Mouse (Mus musculus) spleen, postnatal 14 days (tissue): ENCODE results near the gene Cux1.

Experiments used
- DNase-seq, 2 experiments: peaks; one replicate each; pipeline ENCODE4 v3.0.0; 2021 to 2022; ENCODE audit warnings: low spot score in 2 of 2

Cux1 gene

DNA sequence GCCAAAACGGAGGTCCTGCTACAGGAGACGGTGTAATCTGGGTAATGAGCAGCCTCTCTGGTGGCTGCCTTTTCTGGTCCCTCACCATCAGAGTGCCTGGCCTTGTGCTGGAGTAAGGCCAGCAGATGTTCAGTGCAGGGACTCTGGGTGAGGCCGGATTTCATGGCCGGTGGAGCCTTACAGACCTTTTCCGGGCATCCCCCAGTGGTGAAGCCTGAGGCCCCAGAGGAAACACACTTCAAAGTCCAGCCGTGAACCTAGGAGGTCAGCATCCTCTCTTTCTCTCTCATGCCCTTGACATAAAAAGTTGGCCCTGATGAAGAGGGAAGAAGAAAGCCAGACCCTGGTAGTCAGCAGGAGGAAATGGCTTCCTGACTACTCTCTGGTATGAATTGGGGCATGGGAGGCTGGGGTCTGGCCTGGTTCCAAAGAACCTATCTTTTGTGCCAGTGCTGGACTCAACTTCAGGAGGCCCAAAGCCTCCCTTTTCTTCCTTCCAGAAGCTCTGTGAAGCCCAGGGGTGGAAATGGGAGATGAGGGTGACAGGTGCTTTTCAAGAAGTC is 138.7 kb downstream of the Cux1 start:
- DNase-seq, result peak in 1 of 2 experiments; percentile 23

DNA sequence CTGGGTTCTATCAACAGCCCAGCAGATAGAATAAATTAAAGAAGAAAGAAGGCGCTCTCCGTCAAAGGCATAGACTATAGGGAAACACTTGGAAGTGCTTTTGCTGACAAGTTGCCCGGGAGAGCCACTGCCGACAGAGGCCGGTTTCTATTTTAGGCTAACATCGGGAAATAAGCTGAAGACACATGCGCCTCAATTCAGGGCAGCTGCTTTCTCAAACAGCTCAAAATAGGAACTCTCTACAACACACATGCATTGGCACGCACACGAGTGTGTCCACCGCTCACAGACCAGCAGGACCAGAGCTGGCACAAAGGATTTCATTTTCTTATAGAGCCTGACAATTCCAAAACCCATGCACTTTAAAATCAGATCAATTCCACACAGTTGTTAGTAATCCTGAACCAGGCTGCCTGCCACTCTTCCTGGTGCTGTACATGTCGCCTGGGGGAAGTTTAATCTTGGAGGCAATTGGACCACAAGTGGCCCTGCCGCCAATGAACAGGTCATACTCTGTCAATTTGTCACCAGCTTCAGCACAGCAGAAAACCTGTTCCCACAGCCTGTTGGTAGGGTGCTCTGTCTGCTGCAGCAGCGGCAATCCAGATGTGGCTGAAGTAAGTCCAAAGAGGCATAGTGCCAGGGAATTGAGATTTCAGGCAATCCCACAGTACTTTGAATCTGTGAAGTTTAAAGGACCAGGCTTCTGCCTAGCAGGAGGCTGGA is 139.4 kb downstream of the Cux1 start:
- no peak for DNase-seq

DNA sequence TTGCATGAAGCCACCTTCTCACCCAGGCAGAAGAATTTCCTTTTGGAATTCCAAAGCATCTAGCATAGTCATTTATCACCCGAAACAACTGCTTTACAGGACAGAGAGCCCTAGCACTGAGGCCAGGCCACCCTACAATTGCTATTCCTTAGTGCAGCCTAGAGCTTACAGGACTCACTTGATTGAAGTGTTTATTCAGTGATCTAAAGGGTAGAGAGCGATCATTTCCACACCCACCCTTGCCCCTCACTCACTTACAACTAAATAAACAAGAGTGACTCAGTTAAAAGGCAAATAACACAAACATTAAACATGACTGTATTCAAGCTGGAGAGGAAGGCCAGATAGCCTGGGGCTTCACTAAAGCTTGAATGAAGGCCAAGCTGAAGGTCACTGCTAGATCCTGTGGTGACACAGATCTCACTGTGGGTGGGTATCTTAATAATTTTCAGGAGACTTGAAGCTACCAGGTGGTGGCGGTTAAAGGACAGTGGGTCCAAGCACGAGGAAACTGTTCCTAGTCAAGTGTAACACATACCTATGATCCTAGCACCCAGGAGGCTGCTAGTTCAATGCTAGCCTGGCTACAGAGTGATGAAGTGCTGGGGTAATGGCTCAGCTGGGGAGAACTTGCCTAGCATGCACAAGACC is 140.0 kb downstream of the Cux1 start:
- DNase-seq, result no peak

DNA sequence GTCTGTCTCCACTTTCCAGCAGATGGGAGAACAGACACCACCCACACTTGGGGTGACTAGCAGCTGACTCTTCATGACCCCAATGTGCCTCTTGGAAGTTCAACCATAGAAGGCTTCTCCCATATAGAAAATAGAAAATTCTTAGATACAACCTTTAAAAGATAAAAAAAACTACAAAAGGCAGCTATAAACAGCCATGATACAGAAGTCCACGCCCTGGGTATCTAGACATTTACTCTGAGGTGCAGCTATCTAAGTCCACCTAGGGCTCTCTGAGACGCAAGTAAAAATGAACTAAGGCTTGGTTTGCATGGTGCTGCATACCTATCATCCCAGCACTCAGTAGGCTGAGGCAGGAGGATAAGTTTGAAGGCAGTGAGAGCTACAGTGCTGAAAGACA is 144.3 kb downstream of the Cux1 start:
- no peak for DNase-seq

DNA sequence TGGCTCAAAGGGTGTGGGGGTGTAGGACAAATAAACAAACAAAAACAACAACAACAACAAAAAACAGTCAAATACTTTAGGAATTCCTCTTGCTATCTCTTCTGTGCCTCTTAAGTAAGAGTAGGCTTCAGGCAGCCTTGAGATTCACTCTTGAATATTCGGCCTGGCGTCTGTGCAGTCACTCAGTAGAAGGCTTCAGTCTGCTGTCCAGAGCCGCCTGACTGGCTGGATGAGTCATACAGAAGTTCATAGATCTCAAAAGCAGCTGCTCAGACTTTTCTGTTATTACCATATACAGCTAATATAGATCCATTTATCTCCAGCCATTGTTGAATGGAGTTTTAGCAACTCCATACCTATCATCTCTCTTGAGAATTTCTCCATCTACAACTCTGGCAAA is 145.4 kb downstream of the Cux1 start:
- DNase-seq, result no peak

DNA sequence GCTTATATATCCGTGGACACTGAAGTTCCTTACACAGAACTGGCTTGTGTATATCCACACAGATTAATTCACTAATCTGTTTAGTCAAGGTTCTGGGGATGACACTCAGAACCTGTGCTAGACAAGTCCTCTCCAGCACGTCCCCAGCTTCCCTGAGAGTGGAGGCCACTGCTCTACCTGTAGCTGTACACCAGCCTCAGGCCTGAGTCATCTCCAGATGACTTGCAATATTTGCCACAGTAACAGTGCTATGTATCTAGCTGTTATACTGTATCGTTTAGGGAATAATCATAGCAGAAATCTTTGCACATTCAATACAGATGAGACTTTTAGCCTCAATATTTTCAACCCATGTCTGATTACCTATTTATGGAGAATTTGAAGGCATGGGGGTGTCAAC is 146.0 kb downstream of the Cux1 start:
- no peak for DNase-seq

DNA sequence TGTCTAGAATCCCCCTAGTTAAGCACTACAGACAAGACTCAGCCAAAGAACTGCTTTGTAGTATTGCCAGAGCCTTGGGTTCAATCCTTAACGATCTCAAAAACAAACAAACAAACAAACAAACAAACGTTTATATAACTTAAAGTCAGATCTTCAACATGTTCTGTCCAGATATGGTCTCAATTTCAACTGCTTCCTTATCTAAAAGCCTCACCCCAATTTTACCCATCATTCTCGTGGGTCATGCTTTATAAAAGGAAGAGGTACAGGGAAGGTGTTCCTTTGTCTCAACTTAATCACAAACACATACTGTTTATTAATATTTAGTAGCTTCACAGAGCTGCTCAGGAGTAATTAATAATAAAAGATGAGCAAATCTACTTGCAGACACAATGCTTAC is 146.9 kb downstream of the Cux1 start:
- DNase-seq, result no peak

DNA sequence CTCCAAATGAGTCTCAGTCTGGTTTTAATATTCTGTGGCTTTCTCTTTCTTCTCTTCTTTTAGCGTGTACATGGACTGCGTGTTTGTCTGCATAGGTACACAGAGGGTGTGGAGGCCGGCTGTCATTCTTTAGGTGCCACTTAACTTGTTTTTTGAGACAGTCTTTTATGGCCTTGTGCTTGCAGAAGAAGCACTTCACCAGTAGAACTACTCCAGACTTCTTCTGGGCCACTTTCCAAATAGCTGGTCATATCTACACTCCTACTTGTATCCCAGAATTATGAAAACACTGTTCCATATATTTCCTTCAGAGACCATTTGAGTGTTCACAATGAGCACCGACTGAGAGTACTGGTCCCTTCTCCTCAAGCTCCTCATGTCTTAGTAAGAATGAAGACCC is 149.4 kb downstream of the Cux1 start:
- no peak for DNase-seq

DNA sequence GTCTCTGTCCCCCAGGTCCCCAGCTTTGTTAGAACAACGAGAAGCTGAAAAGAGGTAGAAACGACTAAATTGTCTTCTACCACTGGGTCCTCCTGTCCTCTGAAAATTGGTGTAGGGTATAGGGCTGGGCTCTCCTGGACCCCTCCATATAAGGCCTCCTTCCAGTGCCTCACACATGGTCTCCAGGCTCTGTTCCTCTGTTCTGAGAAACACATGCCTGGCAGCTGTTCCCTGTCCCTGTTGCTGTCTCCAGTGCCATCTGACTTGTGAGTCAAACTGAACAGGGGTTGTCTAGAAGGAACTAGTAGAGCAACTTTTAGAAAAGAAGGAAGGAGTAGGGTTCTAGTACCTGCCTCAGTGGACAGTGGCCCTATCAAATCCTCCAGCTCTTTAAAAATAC is 152.8 kb downstream of the Cux1 start:
- no peak for DNase-seq

DNA sequence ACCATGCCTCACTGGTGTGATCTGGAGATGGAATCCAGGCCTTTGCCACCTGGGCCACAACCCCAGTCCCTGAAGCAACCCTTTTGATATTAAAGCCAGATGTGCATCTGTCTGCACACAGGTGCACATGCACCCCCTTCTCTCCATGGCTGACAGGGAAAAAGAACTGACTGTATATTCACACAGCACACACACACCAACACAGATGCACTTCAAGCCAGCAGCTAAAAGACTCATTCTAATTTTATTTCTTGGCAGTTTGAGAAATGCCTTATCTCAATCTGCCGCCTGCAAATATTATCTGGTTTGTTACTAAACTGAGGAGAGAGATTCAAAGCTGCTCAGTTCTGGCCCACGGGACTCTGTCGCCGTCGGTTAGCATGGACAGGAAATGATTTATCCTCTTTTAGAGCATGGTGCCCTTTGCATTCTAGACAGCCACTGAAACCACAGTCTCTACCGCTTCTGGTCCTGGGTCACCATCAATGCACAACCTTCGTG is 156.6 kb downstream of the Cux1 start:
- DNase-seq, result no peak

DNA sequence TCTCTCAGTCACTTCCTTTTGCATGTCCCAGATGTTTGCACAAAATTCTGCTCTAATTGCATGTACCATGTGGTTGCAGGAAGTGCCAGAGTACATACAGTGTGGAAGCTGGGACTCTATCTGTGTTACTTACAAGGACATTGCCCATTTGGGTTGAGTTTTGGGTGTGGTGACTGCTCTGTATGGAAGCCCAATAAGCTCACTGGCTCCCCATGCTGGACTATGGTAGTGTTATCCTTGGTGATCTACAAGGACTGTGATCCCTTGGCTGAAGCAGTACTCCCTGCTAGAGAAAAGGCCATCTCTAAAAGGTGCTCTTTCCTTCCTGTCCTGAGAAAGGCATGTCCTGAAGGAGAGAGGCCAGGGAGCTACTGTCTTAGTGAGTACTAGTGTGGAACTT is 160.9 kb downstream of the Cux1 start:
- DNase-seq, result no peak

DNA sequence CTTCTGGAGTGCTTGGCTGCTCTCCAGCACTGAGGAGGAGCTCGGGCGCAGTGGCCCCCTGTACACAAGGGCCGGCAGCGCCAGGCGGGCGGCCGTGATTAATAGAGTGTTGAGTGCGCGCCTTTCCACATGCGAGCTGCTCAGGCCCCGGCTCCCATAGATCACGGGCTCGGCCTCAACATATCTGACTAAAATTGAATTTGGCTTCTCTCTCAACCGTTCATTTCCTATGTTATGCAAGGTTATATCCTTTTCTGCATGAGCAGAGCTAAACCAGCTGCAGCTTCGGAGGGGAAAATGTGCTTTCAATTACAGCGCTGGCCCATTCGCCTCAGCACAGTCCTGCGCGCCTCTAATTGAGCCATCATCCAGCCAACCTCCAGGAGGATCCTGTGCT is 163.7 kb downstream of the Cux1 start:
- DNase-seq, result no peak

DNA sequence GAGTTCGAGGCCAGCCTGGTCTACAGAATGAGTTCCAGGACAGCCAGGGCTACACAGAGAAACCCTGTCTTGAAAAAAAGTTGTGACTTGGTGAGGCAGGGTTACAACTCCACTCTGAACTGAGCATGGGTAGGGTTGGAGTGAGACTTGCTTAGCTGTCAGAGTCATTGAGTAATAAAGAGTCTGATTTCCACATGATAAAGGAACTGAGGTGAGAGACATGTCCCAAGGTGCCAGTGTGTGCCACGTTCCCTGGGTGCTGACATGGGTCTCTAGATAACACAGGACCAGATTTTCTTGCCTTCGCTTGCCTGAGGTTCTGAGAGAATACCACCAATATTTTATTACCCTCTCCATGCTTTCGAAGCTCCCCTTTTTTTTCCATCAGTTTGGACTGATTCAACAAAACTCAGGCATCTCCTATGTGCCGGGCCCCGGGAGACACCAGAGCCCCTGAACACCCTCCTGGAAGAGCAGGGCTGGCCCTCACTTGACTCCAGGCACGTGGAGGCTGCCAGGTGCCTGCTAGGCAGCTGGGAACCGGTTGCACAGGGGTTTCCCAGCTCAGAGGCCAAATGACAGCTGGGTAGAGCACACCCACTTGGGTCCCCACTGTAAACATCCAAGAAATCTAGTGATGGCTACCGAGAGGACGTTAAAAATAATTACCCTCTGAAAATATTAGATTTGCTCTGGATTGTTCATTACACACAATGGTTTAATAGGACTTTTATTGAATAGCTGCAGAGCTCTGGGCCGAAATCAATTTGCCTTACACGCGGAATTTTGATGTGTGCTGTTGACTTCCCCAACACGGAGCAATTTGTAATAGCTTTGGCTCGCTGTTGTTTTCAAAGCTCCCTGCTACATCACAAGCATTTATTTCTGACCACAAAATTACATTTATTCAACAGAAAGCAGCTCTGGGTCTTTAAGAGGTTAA is 164.4 kb downstream of the Cux1 start:
- no peak for DNase-seq

DNA sequence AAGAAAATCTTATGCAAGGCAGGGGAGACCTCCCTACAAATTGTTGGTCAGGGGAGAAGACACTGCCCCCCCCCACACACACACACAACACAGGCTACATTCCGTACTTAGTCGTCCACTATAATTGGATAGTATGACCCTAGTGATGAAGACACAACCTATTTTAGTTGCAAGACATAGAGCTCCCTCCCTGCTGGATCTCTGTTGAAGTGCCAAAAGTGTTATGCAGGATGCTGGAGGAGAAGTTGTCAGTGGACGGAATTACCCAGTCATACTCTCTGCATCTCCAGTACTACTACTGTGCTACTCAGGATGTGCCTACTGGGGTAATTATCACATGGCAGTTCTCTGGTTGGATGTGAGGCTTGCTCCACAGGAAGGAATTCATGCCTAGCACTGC is 168.6 kb downstream of the Cux1 start:
- DNase-seq, result no peak

DNA sequence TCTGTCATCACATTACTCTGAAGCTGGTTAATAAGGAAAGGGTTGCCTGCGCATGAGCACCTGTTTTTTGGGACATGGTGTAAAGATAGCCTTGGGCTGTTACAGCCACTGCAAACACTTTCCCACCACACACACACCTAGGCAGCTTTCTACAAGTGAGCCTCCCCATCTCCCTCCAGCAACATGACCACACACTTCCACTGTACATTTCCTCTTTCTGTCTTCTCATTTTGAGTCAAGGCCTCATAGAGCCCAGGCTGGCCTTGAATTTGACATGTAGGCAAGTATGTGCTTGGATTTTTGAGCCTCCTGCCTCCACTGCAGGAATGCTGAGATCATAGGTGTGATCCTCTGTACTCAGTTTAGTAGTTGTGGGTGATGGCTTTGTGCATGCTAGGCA is 170.6 kb downstream of the Cux1 start:
- no peak for DNase-seq

DNA sequence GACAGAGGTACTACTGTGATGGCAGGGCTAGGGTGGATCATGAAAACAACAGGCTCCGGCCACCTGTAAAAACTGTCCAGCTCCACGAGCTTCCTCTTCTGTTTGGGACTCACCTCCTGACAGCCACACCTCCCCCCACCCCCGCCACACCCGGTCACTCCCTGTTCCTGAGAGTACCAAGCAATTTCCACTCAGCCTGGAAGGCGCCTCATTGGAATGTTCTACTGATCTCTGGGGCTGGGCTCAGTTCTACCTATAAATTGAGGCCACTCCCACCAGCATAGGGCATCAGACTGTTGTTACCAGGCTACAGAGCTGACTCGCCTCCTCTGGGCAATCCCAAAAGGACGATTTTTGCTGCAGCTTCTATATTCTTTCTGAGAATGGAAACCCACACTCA is 171.0 kb downstream of the Cux1 start:
- no peak for DNase-seq

DNA sequence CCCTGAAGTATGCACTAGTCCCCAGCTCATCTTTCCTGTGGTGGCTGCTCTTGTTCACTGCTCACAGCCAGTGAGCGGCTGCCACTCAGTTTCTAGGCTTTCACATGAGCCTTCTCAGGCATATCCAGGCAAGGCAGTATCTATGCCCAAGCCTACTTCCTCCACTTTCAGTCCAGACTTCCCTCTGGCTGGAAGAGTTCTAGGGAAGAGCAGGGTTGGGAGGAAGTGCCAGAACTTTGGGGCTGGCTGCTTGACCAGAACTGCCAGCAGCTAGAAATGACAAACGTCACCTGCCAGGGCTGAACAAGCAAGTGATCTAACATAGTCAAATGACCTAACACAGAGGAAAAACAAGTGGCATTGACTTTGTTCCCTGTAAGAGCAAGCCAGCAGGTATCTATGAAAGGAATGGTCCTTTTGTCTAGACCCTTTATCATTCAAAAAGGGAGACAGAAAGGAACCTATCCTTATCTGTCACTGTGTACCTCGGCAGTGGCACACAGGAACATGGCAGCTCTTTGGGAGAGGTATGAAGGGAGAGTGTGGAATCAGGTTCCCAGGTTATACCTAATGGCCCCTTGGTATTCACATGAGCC is 171.6 kb downstream of the Cux1 start:
- DNase-seq, result no peak

DNA sequence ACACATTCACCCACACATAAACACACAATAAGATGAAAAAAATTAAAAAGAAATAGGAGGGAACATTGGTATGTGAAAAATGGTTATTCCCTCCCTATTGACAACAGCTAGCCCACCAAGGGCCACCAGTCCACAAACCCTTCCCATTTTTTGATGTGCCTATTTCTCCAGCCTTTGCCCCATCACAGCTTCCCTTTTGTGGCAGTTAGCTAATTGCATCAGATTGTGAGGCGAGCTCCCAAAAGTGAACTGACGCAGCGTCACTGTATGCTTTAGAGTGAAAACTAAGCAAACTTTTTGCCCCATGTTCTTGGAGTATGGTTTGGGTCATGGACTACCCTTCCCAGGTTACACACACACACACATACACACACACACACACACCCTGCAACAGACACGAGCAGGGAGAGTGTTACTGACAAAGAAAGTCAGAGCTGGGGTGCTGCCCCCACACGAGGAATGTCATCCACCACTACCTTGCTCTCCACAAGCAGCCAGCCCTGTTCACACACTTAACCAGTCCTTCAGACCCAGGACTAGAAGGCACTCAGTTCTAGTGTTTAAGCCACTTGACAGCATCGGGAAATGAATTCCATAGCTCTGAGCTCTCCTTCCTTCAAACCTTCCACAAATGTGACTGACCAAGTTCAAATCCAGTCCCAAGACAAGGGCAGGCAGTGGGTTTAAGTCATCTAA is 172.6 kb downstream of the Cux1 start:
- no peak for DNase-seq

DNA sequence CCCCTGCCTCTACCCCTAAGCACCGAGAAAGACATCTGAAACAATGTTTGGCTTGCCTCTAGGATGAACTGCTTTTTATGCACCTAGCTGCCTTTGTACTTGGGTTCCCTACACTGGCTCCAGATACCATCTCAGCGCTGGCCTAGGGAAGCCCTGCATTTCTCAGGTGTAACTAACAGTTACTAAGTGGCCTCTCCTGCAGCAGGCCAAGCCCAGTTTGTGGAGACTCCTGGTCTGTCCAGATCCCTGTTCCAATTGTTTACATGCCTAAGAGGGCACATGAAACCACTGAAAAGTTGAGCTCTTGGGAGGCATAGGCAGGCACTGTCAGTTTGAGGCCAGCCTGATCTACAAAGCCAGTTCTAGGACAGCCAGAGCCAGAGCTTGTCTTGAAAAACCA is 173.7 kb downstream of the Cux1 start:
- DNase-seq, result no peak

DNA sequence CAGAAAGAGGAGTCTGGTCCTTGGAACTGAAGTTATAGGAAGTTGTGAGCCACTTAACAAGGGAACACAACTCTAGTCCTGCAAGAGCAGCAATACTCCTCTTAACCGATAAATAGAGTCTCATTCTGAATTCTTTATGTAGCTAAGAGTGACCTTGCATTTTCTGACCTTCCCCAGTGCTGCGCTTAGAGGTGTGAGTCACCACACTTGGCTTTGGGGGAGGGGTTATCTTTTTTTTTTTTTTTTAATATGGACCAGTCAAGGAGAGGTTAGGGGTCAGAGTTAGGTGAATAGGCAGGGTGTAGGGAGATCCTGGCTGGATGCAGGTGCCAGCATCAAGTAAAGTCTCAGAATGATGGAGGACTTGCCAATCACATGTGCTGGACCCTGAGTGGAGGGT is 180.5 kb downstream of the Cux1 start:
- no peak for DNase-seq

DNA sequence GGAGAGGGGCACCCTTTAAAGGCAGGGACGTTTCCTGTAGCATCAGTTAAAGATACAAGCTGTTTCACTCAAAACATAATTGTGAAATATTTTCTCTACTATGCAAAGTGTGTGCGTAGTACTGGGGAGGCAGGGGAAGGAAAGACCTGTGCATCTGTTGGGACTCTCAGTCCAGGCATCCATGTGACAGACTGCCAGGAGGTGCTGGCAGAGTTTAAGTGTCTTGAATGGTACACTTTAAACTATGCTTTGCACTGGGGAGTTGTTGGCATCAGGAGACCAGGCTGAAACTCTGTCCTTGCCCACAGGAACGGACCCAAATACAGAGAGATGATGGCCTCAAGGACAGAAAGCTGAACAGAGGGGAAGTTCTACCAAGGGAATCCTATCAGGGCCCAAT is 182.1 kb downstream of the Cux1 start:
- no peak for DNase-seq
